Mouse (Mus musculus) lung, adult 10 weeks (tissue): ENCODE measurements around the gene Drd3. TPM values are rescaled to one million over a fixed set of nuclear protein-coding genes. Genes with fewer than 3 reads are reported as not detected.

Source experiments
- polyA plus RNA-seq: library from polyadenylated mRNA; stranded (reverse); fragments of 350-450 nt; fragmentation: Illumina TruSeq; extraction: RNeasy Lipid Tissue Mini Kit (QIAGEN cat#74804); gene quantifications from one replicate; pipeline ENCODE4 v1.2.3, GENCODE M21; 2014; ENCODE audit warnings: low read depth, low replicate concordance; ENCODE audit not compliant: insufficient read depth

Drd3 gene
- polyA plus RNA-seq, result not detected

GRCm38 (mm10) chr16:43753751-43754150 lies at the start of gene Drd3:
Drd3 (plus strand) TSS chr16:43754026.

Other genes starting within 250 kb of the Drd3 start
- 1.1 TPM for gene Tigit, start 89.9 kb upstream of the Drd3 start, polyA plus RNA-seq
- 5.4 TPM for gene Ccdc191, start 135.8 kb downstream of the Drd3 start, polyA plus RNA-seq
- 9.9 TPM for gene Qtrt2, start 172.8 kb downstream of the Drd3 start, polyA plus RNA-seq
- gene Zdhhc23, start 225.8 kb downstream of the Drd3 start, polyA plus RNA-seq, result 0.94 TPM